Mouse (Mus musculus) bone marrow, adult 2 months (tissue): ENCODE data around the gene Dock8.

Experiments used
- CTCF ChIP-seq: fragments of 200-500 bp; IDR thresholded peaks from 2 replicates; pipeline ENCODE4 v1.5.1; 2011; ENCODE audit warnings: low read length, control low read depth; ENCODE audit not compliant: control insufficient read depth, insufficient read depth
- POLR2A ChIP-seq: fragments of 200-500 bp; IDR thresholded peaks from 2 replicates; pipeline ENCODE4 v1.6.1; 2011; ENCODE audit warnings: low read depth, mild to moderate bottlenecking, control low read depth, low read length, borderline replicate concordance; ENCODE audit not compliant: control insufficient read depth

GRCm38 (mm10) chr19:25203077-25203476 is 203.7 kb downstream of the Dock8 start:
- TF ChIP-seq POLR2A (no peak), CTCF (no peak)
